Mouse (Mus musculus) ES-Bruce4 (cell line): ENCODE measurements at regions not wholly inside any gene's neighbourhood (a gene's known extent, or its start where the extent isn't known, plus 50 kb on each side); places are given as distances from the start of the nearest gene placed in this dataset.

ENCODE experiments used
- CTCF ChIP-seq: IDR thresholded peaks from one replicate; pipeline ENCODE4 v1.8.1; 2011; ENCODE audit warnings: low read depth, low read length
- EP300 ChIP-seq: IDR thresholded peaks from 2 replicates; pipeline ENCODE4 v1.6.1; 2011; ENCODE audit warnings: low read depth, low read length; ENCODE audit not compliant: insufficient read depth
- POLR2A ChIP-seq: IDR thresholded peaks from one replicate; pipeline ENCODE4 v1.8.1; 2011; ENCODE audit warnings: low read length; ENCODE audit not compliant: insufficient read depth

DNA sequence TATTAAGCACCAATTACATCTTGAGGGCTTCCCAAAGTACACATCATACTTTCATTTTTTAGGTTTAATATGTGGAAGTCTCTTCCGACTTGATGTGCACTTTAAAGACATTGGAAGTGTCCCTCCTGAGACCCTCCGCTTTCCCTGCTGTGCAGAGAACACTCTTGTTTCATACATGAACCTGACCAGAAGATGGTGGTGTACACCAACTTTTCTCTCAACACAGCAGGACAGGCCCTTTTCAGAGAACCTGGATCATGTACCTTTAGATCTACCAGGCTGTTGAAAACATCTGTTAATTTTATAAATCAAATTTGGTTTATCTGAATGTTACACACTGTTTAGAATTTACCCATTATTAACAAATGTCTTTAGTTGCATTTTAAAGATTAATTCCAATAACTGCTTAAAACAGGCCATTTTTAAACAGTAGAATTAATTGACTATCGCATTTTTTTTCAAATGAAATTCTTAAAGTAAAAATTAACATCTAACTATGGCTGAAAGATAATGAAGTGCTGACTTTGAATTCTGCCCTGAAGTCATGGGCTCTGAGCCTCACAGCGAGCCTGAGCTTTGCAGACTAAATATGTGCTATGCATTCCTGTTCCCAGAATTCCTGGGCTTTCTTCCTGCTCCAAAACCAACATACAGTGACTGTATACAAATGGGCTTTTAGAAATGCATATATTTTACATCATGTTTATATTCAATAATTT is 112.4 kb upstream of the Rasgrp1 start:
- TF ChIP-seq POLR2A = no peak
- no peak for TF ChIP-seq CTCF
- TF ChIP-seq EP300 = no peak
